Mouse (Mus musculus) hematopoietic stem cell, adult 5-6 weeks (primary cell): ENCODE measurements around the gene Ccl7. TPM values are rescaled to one million over a fixed set of nuclear protein-coding genes. Genes with fewer than 3 reads are reported as not detected.
A peak's percentile ranks its signal among the peaks of the same experiment; 100 is the strongest.

Source experiments
- ATAC-seq, 2 experiments: fragments of 125-278 bp in 1 of 2; replicated peaks in 1 of 2; 2 replicates each; pipeline ENCODE4 v1.8.0; 2016 to 2017; ENCODE audit warnings: inconsistent platforms in 2 of 2, mild to moderate bottlenecking in 2 of 2, moderate number of reproducible peaks in 2 of 2, low read depth in 1 of 2, moderate TSS enrichment in 1 of 2; ENCODE audit not compliant: low FRiP score in 2 of 2, poor library complexity in 2 of 2, severe bottlenecking in 2 of 2, insufficient read depth in 1 of 2, low TSS enrichment in 1 of 2
- total RNA-seq: library from RNA; stranded (forward); fragments of 172-1452, 232-1000 nt; gene quantifications from 2 replicates; pipeline ENCODE4 v1.2.3, GENCODE M21; 2017

Ccl7 gene
- total RNA-seq: not detected in 2 replicates

GRCm38 (mm10) chr11:82045471-82045870, at the start of gene Ccl7:
TSS of gene Ccl7 (plus strand) at chr11:82045712.
- ATAC-seq: no peak

- ATAC-seq: peak; percentile 71 to 87; a peak in 3 of 4 replicates
These were observed 49.2 kb upstream of the Ccl7 start for GRCm38 (mm10) chr11:81996172-81996841.

- ATAC-seq: no peak
These were observed 48.4 kb upstream of the Ccl7 start for GRCm38 (mm10) chr11:81997085-81997484.

DNA sequence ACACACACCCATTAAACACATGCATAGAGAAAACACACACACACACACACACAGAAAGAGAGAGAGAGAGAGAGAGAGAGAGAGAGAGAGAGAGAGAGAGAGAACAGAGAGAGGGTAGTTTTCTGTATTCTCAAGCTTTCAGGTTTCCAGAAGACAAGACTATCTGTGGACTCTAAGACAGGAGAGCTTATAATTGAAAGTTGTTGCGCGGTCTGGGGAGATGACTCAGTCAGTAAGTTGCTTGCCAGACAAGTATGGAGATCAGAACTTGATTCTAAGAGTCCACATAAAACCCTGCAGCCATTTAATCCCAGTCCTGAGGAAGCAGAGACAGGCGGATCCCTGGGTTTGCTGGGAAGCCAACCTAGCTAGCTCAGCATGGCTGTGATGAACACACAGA, 46.9 kb upstream of the Ccl7 start:
- ATAC-seq: no peak

DNA sequence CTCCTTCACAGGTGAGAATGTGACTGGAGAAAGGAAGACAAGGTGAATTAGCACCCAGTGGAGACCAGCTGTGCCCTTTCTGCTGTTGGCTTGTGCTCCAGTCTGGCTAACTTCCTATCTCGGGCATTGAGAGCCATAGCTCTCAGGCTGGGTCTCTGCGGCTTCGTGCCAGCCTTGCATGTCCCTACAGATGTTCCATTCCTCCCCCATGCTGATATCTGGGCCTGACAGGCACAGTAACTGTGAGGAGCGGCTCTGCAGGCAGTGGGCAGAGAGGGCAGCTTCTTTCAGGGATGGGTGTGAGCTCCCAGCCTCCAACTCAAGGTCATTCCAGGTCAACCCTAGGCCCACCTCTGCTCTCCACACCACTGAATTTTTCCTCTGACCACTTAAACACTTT, 46.0 kb upstream of the Ccl7 start:
- ATAC-seq: no peak

DNA sequence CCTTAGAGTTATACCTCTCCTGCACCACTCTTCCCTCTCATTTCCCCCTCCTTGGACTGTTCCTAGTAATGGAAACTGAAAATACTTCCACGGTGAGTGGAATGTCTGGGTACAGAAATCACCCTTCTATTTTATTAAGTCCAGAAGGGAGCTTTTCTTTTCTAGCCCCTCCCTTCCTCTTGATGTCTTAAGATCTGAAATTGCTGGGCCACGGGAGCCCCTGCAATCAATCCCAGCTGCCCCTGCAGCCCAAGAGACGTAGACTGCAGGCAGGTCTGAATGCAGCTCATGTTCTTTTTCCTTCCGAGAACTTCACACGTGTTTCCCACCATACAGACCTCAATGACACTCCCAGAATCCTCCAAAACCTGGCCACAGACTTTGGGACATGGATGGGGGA, 44.9 kb upstream of the Ccl7 start:
- ATAC-seq: no peak

GRCm38 (mm10) chr11:82004810-82005209, 40.7 kb upstream of the Ccl7 start:
- ATAC-seq: peak in 1 of 2 experiments; percentile 39; a peak in 2 of 4 replicates

GRCm38 (mm10) chr11:82006796-82007423, 38.6 kb upstream of the Ccl7 start:
- peak; percentile 54 to 61 for ATAC-seq

DNA sequence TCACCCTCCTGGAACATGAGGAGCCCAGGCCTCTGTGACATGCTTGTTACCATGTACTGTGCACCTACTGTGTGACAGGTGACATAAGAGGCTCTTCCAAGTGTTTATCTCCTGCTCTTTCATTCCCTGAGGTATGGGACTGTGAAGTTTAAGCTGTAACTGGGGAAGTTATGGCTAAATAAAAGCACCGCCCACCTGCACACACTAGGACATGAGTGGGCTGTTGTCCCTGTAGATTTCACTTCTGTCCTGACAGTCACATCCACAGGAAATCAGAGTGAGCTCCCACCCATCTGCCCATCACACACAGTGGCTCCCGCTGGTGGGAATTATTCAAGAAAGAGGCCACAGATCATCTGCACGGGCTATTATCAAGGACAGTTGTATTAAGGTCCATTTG, 35.4 kb upstream of the Ccl7 start:
- no peak for ATAC-seq

GRCm38 (mm10) chr11:82011411-82012193, 33.9 kb upstream of the Ccl7 start:
- no peak for ATAC-seq

- ATAC-seq: no peak
These were observed 31.8 kb upstream of the Ccl7 start for GRCm38 (mm10) chr11:82013756-82014155.

GRCm38 (mm10) chr11:82015066-82015465, 30.4 kb upstream of the Ccl7 start:
- ATAC-seq: peak in 1 of 2 experiments; percentile 29; a peak in 2 of 4 replicates

GRCm38 (mm10) chr11:82016181-82016780, 29.2 kb upstream of the Ccl7 start:
- no peak for ATAC-seq

DNA sequence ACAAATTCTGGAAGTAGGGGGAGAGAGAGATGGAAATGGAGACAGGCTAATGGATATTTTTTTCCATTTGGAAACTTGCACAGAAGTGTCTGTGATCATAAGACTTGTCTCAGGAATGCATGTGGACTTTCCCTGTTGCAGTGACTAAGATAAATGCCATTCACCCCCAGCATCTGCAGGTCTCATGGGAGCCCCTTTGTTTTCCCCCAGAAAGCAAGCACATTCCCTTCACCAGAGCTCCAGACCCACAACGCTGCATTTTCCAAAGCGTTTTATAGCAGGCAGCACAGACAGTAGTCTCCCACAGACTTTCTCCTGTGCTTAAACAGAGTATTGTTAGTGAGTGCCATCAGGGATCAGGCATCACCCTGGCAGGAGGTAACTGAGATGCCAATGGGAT, 26.1 kb upstream of the Ccl7 start:
- no peak for ATAC-seq

DNA sequence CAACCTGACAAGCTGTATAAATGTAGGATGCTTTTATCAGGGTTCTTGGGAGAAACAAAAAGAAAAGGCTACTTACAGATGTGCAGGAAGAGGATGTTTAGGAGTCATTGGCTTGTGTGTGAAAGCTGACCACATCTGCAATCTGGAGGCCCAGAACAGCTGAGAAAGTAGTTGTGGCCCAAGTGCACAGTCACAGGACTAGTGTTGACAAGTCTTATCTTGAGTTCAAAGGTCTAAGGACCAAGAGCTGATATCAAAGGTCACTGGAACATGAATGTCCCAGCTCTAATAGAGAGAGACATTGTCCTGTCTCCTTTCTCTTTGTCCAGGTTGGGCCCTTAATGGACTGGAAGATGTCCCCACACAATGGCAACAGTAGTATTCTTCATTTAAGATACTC, 25.7 kb upstream of the Ccl7 start:
- ATAC-seq: no peak

DNA sequence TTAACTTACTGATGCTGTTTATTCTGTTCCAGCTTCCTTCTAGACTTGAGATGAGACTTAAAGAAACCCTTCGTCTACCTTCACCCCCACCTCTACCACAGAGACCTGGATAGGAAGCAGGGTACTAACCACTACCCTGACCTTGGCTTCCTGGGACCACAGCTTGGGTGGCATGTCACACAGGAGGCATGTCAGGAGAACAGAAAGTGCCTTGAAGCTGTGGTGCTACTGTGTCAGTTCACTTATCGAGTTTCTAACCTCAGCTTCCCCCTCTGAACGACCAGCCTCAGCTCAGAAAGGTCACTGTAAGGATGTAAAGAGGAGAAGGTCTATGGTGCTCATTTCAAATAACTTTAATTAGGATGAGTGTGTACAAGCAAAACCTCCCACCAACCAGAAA, 24.1 kb upstream of the Ccl7 start:
- peak; percentile 29 to 53; a peak in 3 of 4 replicates for ATAC-seq

DNA sequence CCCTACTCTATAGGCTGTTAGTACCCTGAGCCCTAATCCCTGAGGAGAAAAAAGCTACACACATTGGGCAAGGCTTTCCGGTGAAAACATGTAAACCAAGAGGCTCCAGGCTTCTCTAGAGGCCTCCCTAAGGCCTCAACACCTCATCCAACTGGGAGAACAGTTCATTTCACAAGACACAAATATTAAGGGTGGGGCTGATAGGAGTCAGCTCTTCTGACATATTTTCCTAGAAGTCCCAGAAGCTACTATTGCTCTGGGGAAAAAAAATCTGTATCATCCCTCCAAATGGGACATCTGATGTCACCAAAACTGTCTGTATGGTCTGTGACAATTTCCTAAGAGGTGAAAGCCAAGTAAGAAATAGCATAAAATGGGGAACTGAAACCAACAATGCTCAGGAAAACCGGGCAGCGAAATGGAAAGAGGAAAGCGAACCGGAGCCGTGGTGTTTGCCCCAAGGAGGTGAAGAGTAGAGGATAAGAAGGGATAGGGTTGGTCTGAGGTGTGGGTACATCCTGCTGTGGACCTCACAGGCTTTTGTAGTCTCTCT, 22.9 kb upstream of the Ccl7 start:
- no peak for ATAC-seq

GRCm38 (mm10) chr11:82023769-82024168, 21.7 kb upstream of the Ccl7 start:
- ATAC-seq: no peak
